Mouse (Mus musculus): Measurements from ENCODE around the gene Tmem135.

GRCm38 (mm10) chr7:89181285-89181684 is 222.7 kb downstream of the Tmem135 start:
- TF ChIP-seq POLR2A (IDR thresholded peaks at IDR 0.05; ENCODE audit: insufficient read depth, low read depth, low read length) (no peak), CTCF (IDR thresholded peaks at IDR 0.05) (no peak), EP300 (IDR thresholded peaks at IDR 0.05; ENCODE audit: insufficient read depth, low read depth, low read length) (no peak)

Data from heart, adult 2 months (tissue).